Mouse (Mus musculus): Measurements from ENCODE around the gene Trmt10c. TPM values are rescaled to one million over a fixed set of nuclear protein-coding genes. Genes with fewer than 3 reads are reported as not detected.

The Trmt10c gene
- 6.5 and 6.8 TPM in 2 replicates for polyA plus RNA-seq (2012; rRNA removed)

- WGBS = under 1% methylated on average over 63 of the region's 63 CpGs
- DNase-seq = peak; percentile 92
Observed at GRCm38 (mm10) chr16:56037138-56038010, at the start of gene Trmt10c. TSS of gene Trmt10c (minus strand) at chr16:56037819.

GRCm38 (mm10) chr16:56086336-56086735 is 48.7 kb upstream of the Trmt10c start:
- H3K4me3 ChIP-seq (ENCODE audit: control insufficient read depth, insufficient read depth, low read length) = no peak overlapping the region
- DNase-seq = no peak
- peaks cover 25% of the 10 kb centered on the region; the same call in 1 of the 2 replicates for H3K36me3 ChIP-seq (ENCODE audit: control insufficient read depth, insufficient read depth, low read length)
- TF ChIP-seq POLR2A (IDR thresholded peaks at IDR 0.05; ENCODE audit: control insufficient read depth, extremely low read depth, insufficient read depth, low read length, poor library complexity) (no peak), CTCF (IDR thresholded peaks at IDR 0.05; ENCODE audit: borderline replicate concordance, control insufficient read depth, extremely low read depth, insufficient read depth, low read length, poor library complexity) (no peak)
- no peaks in the 10 kb centered on the region for H3K4me1 ChIP-seq (replicated peaks; ENCODE audit: control insufficient read depth, insufficient read depth, low read length)
- 98% methylated on average over 2 of the region's 2 CpGs for WGBS
- H3K27me3 ChIP-seq (ENCODE audit: control insufficient read depth, insufficient read depth, low read length) = no peaks in the 10 kb centered on the region
- H3K27ac ChIP-seq (ENCODE audit: control insufficient read depth, insufficient read depth, low read length) = no peak overlapping the region

More at GRCm38 (mm10) chr16:56037138-56038010, at the start of gene Trmt10c:
- H3K27me3 ChIP-seq (ENCODE audit: control insufficient read depth, insufficient read depth, low read length) = no peaks in the 10 kb centered on the region
- peaks cover 5% of the 10 kb centered on the region; the same call in 1 of the 2 replicates for H3K4me1 ChIP-seq (replicated peaks; ENCODE audit: control insufficient read depth, insufficient read depth, low read length)
- H3K4me3 ChIP-seq (ENCODE audit: control insufficient read depth, insufficient read depth, low read length) = peak within 1 kb of the TSS; percentile 78
- TF ChIP-seq POLR2A (IDR thresholded peaks at IDR 0.05; ENCODE audit: control insufficient read depth, extremely low read depth, insufficient read depth, low read length, poor library complexity) (peak; percentile 63; the same call in 1 of the 2 replicates), CTCF (IDR thresholded peaks at IDR 0.05; ENCODE audit: borderline replicate concordance, control insufficient read depth, extremely low read depth, insufficient read depth, low read length, poor library complexity) (no peak; the same call in 1 of the 2 replicates)
- H3K36me3 ChIP-seq (ENCODE audit: control insufficient read depth, insufficient read depth, low read length) = peaks cover 15% of the 10 kb centered on the region
- peak within 1 kb of the TSS; percentile 72 for H3K27ac ChIP-seq (ENCODE audit: control insufficient read depth, insufficient read depth, low read length)

GRCm38 (mm10) chr16:56081691-56082090 is 44.1 kb upstream of the Trmt10c start:
- Histone ChIP-seq H3K4me3 (ENCODE audit: control insufficient read depth, insufficient read depth, low read length) (no peak overlapping the region), H3K36me3 (ENCODE audit: control insufficient read depth, insufficient read depth, low read length) (peaks cover 9% of the 10 kb centered on the region; the same call in 1 of the 2 replicates), H3K4me1 (replicated peaks; ENCODE audit: control insufficient read depth, insufficient read depth, low read length) (no peaks in the 10 kb centered on the region), H3K27ac (ENCODE audit: control insufficient read depth, insufficient read depth, low read length) (no peak overlapping the region), H3K27me3 (ENCODE audit: control insufficient read depth, insufficient read depth, low read length) (no peaks in the 10 kb centered on the region)
- DNase-seq = no peak
- TF ChIP-seq CTCF (IDR thresholded peaks at IDR 0.05; ENCODE audit: borderline replicate concordance, control insufficient read depth, extremely low read depth, insufficient read depth, low read length, poor library complexity) (no peak), POLR2A (IDR thresholded peaks at IDR 0.05; ENCODE audit: control insufficient read depth, extremely low read depth, insufficient read depth, low read length, poor library complexity) (no peak)
- WGBS = 79% methylated on average over 4 of the region's 4 CpGs

GRCm38 (mm10) chr16:56079419-56079818 is 41.8 kb upstream of the Trmt10c start:
- Histone ChIP-seq H3K36me3 (ENCODE audit: control insufficient read depth, insufficient read depth, low read length) (0 out of 2 replicates have a peak, but pooled peaks cover 3% of the 10 kb centered on the region), H3K27ac (ENCODE audit: control insufficient read depth, insufficient read depth, low read length) (no peak overlapping the region), H3K4me1 (replicated peaks; ENCODE audit: control insufficient read depth, insufficient read depth, low read length) (peaks cover 5% of the 10 kb centered on the region), H3K4me3 (ENCODE audit: control insufficient read depth, insufficient read depth, low read length) (no peak overlapping the region), H3K27me3 (ENCODE audit: control insufficient read depth, insufficient read depth, low read length) (no peaks in the 10 kb centered on the region)
- WGBS = 91% methylated on average over 1 of the region's 1 CpGs
- TF ChIP-seq CTCF (IDR thresholded peaks at IDR 0.05; ENCODE audit: borderline replicate concordance, control insufficient read depth, extremely low read depth, insufficient read depth, low read length, poor library complexity) (no peak), POLR2A (IDR thresholded peaks at IDR 0.05; ENCODE audit: control insufficient read depth, extremely low read depth, insufficient read depth, low read length, poor library complexity) (no peak)
- DNase-seq = no peak

- H3K27me3 ChIP-seq (ENCODE audit: control insufficient read depth, insufficient read depth, low read length) = no peaks in the 10 kb centered on the region
- no peaks in the 10 kb centered on the region for H3K36me3 ChIP-seq (ENCODE audit: control insufficient read depth, insufficient read depth, low read length)
- H3K4me3 ChIP-seq (ENCODE audit: control insufficient read depth, insufficient read depth, low read length) = peak overlapping the region; percentile 98
- peak overlapping the region; percentile 83 for H3K27ac ChIP-seq (ENCODE audit: control insufficient read depth, insufficient read depth, low read length)
- 14% methylated on average over 11 of the region's 11 CpGs for WGBS
- no peak for DNase-seq
- H3K4me1 ChIP-seq (replicated peaks; ENCODE audit: control insufficient read depth, insufficient read depth, low read length) = peaks cover 10% of the 10 kb centered on the region
- no peak for TF ChIP-seq POLR2A (IDR thresholded peaks at IDR 0.05; ENCODE audit: control insufficient read depth, extremely low read depth, insufficient read depth, low read length, poor library complexity)
- TF ChIP-seq CTCF (IDR thresholded peaks at IDR 0.05; ENCODE audit: borderline replicate concordance, control insufficient read depth, extremely low read depth, insufficient read depth, low read length, poor library complexity) = no peak
Observed at GRCm38 (mm10) chr16:56076121-56076869, 38.7 kb upstream of the Trmt10c start.
